Mouse (Mus musculus) 3134 (cell line): ENCODE measurements around the gene Hhip.
"Not testable (repeated sequence)": the region's sequence is repeated elsewhere in the genome, so short reads cannot be mapped to it uniquely, and the experiment has no call there.

Experiments used
- DNase-seq: peaks from one replicate; pipeline ENCODE4 v3.0.0-alpha.2; 2011; ENCODE audit warnings: low spot score; ENCODE audit not compliant: insufficient read length; ENCODE audit errors: extremely low read depth

Gene Hhip

GRCm38 (mm10) chr8:79993507-79993906, 64.3 kb downstream of the Hhip start:
- no peak for DNase-seq

DNA sequence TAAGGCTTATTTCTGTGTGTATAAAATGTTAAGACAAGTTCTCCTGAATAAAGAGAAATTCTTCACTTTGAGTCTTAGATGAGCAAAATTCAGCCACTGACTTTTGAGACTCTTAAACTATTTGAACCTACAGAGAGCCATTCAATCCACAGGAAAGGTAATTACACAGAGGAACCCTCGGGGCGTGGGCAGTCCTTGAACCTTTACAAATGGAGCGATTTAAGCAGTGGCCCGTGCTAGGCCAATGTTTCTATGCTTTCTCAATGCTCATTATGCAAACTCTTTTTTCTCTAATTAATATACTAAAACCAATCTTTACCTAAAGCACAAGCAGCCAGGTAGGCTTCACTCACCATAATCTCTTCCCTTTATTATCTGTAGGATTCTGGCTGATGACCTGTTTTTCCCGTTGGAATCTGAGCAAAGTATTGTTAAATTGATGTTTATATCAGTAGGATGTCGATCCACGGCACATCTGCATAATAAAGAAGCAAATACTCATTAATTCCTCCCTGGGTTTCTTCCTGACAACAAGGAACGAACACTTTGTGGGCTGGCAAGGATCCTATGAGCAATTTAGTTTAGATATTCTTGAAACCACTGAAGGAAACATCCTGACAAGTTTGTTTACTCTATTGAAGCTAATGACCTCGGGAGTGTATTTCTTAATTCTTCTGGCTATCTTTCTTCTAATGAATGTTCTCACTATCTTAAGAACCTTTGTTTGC, 65.5 kb downstream of the Hhip start:
- no peak for DNase-seq

DNA sequence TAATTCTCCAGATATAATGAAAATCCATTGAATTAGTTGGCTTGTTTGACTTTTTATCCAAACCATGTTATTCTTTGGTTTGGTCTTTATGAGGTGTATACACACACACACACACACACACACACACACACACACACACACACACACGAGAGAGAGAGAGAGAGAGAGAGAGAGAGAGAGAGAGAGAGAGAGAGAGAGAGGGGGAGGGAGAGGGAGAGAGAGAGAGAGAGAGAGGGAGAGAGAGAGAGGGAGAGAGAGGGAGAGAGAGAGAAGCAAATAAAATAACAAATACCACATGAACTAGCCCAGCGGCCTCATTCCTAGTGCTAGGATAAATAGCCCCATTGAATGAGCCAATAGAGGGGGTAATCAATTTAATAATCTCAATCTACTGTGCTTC, 66.4 kb downstream of the Hhip start:
- DNase-seq, result not testable (repeated sequence)

DNA sequence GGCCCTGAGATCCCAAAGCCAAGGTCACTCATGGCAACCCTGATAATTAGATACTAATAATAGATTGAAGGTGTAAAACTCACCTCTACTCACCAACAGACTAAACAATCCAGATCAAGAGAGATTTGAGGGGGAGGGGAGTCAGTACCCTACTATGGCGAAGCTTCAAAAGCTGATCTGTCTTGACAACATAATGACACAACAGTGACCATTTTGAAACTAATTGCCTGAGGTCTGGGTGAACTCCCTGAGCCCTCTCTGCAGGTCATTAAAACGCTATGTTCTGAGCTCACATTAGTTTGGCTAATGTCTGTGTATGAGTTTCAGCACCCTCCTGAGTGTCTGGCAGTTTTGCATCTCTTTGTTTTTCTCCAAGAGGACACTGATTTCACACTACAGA, 72.9 kb downstream of the Hhip start:
- DNase-seq, result no peak

- DNase-seq, result no peak
Observed at GRCm38 (mm10) chr8:79982144-79982543, 75.7 kb downstream of the Hhip start.

- DNase-seq, result no peak
Observed at GRCm38 (mm10) chr8:79966159-79966558, 91.6 kb downstream of the Hhip start.

DNA sequence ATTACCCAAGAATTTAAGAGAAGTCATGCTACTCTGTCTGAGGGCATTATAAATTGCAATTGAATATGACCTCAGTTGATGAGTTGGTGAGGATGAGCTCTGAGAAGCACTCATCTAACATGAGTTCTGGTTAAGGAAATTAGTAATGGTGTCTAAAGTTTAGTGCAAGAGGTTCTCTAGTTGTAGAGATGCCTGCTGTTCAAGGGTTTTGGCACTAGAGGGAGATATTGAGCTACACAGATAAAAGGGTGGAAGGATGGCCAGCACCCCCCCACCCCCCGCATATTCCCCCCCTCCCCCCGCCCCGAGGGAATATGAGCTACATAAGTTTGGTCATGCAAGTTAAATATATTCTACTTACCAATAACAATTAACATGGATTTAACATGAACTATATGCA, 104.9 kb downstream of the Hhip start:
- DNase-seq, result no peak

DNA sequence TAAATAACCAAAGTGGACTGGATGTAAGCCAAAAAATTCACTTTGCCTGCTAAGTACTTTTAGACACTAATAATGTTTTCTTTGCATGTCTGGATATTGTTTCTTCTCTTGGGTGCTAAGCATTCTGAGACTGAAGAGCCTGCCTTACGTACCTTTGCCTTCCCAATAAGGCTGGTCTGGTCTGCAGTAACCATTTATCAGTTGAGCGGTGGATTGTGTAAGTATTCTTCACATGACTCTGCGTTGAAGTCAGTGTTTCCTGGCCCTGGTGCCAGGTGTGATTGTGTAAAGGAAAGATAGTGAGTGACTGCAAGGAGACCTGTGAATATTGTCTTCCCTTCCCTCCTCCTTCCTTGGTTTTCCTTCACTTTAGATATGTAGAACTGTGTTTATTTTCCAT, 107.4 kb downstream of the Hhip start:
- no peak for DNase-seq

DNA sequence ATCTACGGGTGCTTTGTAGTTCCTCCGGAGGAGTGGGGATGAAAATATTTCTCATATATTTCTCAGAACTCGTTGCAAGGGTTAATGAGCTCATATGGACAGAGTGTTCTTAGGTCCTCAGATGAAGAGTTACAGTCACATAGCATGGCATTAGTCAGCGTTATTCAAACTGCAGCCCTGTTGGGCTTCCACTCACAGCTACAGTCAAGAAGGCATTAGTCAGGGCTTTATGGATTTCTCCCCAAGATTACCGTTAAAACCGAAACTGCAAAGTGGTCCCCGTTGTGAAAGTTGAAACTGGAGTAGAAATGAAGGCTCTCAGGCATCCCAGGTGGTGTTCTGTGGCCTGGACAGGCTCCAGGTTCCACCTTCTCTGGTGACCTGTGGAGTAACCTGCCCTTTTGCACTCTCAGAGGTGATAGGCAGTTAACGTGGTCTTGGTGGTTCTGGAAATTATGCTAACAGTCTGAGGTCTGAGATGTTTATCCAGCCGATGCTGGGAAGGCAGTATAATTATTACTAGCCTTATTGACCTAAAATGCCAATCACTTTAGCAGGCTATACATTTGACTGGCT, 112.2 kb downstream of the Hhip start:
- no peak for DNase-seq

DNA sequence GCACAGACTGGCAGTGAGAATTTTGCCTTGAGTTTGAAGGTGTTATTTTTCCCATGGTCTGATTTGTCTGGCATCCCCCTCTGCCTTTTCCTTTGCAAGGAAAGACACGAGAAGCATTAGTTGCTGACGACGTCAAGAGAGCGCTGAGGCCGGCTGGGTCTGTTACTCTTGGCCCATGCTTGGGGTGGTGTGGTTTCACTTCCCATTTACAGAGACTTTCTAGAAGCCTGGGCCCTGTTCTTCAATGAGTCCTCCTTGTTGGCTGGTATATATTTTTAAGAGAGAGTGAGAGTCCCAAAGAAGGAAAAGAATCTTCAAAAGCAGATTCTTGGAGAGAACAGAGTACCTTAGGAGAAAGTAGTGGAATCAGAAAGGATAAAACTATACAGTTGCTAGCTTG, 116.7 kb downstream of the Hhip start:
- DNase-seq, result no peak

- DNase-seq, result no peak
Observed at GRCm38 (mm10) chr8:79936856-79937445, 120.9 kb downstream of the Hhip start.

- no peak for DNase-seq
Observed at GRCm38 (mm10) chr8:79935793-79936192, 122.0 kb downstream of the Hhip start.

GRCm38 (mm10) chr8:79929202-79929601, 128.6 kb downstream of the Hhip start:
- no peak for DNase-seq

DNA sequence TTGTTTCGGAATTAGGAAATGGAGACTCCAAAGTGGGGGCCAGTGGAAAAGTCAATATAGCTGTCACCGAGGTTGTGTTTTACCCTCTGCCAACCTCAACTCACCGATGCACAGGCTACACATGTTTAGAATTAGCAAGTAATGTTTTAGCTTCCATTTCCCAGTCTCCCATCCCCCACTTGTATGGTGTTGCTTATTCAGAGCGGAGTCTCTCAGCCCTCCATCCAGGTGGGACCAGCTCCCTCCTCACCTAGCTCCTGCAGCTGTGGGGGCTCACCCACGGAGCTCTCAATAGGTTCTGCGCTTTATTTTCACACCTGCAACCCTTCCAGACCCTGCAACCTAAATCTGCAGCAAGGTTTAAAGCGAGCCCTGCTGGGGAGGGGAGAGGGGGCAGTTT, 140.6 kb downstream of the Hhip start:
- DNase-seq, result no peak
